Mouse (Mus musculus) cerebellum, postnatal 36 days (tissue): ENCODE measurements around the gene Kazn.
A peak's percentile ranks its signal among the peaks of the same experiment; 100 is the strongest.

Source experiments
- DNase-seq, 2 experiments: peaks; one replicate each; pipeline ENCODE4 v3.0.0; 2021 to 2022; ENCODE audit warnings: mixed read lengths in 2 of 2

The Kazn gene

DNA sequence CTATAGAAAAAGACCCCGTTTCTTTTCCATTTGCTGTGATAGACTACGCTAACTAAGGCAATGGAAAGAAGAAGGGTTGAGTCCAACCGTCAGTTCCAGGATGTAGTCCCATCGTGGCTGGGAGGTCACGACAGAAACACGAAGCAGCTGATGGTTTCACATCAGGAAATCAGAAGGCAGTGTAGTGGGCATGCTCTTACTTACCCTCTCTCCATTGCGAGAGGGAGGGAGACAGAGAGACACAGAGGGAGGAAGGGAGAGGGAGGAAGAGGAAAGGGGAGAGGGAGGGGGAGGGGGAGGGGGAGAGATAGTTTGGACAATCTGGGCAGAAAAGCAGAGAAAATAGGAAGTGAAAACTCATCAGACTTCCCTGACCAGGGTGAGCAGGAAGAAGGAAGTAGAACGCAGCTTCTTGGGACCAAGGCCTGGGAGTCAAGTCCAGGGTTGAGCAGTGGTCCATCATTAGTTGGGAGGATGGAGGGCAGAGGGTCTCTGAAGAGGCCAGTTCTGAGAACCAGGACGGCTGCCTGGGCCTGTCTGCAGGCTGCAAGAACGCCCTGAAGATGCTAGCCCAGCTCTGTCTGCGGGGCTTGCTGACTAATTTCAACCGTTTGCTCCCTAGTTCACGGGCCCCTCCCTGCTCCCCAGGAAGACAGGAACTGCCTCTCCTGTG is 165.0 kb downstream of the Kazn start:
- DNase-seq = no peak

DNA sequence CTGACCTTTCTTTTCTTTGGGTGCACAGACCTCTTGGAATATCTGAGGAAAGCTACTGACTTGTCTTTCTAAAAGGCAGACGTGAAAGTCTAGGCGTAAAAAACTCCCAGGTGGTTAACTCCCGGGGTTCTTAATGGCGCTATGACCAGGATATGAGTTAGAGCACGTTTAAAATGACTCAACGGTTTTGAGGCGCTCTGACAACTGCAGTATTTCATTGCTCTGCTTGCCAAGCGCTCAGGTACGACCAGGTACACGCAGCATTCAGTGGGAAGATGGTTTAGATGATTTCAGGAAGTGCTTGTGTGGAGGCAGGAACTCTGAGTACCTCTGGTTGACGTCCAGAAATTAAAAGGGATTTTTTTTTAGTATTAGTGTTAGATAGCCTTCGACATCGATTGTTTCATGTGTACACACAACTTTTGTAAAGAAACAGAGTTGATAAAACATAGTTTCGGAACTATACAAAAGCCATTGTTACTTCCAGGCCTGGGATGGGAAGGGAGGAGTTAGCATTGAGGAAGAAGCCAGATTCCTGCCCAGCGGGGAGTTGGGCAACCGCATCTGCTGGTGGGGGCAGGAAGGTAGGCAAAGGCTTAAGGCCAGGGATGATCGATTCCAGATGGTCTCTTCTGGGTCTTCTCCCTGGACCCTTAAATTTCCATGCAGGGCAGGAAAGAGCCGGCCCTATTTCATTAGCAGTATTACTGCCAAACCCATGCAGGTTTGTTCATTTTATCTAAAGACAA is 167.8 kb downstream of the Kazn start:
- DNase-seq = peak; percentile 74 to 83

DNA sequence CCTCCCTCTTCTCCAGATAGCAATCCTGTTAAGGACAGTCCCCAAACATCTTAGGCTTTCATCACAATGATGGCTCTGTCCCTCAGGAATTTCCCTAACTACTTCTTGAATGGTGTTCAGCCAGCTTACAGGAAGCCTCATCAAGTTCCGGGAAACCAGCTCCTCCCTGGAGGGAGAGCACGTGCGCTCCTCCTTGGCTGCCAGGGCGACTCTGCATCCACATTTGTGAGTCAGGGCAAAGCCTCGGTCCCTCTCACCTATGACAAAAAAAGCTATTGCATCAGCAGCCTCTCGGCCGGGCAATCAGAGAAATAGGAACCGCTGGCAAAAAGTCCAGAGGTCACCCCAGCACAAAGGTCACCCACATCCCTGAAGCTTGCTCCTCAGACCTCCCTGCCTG is 168.4 kb downstream of the Kazn start:
- DNase-seq = no peak

DNA sequence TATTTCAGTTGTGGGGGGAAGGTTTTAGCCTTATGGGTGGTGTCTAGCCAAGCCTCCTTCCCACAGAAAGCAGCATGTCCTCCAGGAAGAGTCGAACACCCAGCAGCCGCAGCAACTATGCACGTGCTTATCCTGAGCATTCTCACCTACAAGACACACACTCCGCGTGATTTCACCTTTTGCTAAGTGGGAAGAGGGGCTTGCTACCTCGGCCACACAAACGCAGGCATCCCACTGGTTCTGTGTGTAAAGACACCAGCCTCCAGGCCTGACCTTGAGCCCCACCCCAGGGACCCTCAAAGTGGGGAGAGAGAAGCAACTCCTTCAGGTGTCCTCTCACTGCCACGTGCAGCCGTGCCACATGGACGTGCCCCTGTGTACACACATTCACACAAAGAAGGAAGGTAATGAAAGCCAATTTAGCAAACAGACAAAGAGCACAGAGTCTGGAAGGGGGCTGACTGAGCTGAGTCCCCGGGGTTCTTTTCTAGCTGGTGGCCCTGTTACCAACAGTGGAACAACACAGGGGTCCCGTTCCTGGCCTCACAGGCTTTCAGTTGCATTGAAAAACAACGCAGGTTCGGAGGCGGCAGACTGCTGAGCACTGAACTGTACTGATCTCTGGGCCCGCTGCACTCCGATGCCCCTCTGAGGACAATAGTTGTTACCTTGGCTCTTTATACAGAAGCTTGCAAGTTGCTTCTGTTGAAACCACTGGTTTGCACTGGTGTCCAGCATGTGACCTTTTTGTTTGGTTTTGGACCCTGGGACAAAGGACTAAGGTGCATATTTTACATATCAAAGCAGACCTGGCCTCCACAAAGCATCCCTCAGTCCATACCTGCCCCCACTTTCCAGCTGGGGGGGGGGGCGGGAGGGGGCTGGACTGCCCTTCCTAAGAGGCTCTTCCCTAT is 170.0 kb downstream of the Kazn start:
- DNase-seq = no peak

DNA sequence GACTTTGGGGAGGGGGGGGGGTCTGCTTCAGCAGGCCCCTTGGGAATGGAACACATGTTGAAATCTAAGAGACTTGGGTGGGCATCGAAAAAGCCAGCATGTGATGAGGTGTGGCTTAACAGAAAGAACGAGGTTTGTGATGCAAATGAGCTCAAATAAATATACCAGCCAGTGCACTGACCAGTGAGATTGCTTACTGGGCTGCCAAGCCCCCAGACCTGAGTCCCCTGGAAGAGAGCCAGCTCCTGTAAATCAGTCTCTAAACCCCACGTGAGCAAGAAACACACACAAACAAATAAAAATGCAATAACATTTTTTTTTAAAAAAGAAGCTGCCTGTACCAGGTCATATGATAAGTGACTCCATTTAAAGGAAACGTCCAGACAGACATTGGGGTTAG is 172.6 kb downstream of the Kazn start:
- DNase-seq = no peak

DNA sequence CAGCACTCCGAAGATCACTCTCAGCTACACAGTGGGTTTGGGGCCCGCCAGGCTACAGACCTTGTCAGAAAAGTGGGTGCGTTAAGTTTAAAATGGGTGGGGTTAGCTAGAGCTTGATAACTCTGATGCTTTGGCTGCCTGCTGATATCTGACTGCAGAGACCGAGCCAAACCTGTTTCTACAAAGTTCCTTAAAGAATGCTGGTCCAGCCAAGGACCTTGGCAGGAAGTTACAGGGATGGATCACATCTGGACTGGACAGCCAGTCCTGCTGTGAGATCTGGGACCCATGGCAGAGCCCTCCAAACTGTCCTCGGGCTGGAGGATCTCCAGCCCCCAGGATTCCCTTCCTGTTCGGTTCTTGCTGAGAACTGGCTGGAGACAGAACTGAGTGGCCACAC is 173.4 kb downstream of the Kazn start:
- DNase-seq = no peak

DNA sequence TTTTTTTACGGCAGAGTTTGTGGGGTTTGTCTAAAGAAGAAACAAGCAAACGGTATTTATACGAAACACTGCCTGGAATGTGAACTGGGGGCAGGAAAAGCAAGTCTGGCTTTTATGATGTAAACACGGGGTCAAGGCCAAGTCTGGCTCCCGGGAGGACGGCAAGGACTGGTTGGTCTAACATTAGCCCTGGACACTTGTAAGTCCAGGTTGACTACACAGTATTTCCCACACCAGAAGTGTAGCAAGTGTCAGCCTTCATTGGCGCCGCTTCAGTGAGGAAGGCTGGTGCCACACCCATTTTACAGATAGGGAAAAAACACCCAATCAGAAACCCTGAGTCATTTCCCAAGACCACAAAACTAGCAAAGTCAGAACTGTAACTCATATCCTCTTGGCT is 173.9 kb downstream of the Kazn start:
- no peak for DNase-seq

DNA sequence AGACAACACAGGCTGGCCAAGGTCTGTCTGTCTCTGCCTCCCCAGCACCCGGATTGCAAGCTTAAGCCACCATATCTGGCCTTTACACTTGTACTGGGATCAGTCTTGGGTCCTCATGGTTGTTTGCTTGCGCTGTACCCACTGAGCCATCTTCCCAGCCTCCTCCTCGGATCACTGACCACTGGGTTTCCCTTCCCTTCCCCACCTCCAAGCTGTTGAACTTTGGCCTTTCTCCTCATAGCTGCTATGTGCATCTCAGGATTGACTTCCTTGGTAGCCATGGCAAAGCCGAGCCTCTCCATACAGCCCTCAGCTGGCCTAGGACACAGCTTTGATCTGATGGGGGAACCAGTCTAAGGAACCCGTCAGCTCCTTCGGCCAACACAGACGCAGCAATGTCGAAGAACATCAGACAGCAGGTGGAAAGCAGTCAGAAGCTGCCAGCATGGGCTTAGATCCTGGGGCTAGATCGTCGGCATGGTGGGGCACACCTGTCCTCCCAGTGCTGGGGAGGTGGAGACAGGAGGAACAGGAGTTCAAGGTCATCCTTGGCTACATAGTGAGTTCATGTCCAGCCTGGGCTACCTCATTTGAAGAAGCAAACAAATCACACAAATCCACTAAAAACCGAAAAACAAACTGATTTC is 174.5 kb downstream of the Kazn start:
- DNase-seq = no peak

DNA sequence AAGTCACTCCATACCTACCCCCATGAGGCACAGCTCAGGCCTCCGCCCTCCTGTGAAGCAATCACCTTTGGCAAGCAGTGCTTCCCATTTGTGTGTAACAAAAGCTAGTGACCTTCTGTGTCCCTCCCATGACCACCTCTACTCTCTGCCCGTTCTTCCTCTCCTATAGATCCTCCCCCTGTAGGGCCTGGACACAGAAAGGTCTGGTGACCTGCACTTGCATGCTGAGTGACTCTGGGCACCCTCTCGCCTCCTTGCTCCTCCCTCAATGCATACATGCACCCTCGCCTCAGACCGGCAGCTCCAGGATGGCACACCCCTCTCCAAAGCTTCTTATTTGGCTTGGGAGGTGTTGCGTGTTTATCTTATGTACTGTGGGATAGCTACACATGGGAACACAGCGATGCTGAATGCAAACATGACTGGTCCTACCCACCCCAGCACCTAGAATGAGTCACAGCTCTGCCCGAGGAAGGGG is 176.1 kb downstream of the Kazn start:
- no peak for DNase-seq

DNA sequence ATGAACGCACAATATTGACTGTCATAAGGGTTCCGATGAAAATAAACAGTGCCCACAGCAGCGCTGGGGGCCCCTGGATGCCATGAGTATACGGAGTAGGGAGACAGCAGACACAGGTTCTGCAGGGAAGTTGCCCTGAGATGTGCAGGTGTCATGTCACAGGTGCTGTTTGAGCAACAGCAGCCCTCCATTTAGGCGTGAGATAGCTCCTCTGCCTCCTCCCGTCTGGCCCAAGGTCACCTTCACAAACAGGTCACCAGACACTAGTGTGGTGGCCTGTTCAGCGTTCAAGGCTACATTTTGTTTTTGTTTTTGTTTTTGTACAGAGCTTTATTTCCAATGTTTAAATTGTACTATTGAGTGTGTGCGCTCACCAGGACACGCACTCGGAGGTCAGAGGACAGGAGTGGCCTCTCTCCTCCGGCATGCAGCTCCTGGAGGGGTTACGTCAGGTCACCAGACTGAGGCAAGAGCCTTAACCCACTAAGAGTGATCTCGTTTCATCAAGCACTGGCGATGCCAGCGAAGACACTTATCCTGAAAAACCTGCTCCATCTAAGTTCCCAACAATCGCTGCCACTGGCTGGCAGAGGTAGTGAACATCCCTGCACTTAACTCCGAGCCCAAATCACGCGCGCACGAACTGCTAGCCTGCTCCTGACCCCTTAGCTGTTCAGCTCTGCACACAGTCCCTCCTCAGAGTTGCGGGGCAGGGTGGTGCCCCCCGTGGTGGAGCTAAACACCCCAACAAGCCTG is 177.5 kb downstream of the Kazn start:
- DNase-seq = no peak

DNA sequence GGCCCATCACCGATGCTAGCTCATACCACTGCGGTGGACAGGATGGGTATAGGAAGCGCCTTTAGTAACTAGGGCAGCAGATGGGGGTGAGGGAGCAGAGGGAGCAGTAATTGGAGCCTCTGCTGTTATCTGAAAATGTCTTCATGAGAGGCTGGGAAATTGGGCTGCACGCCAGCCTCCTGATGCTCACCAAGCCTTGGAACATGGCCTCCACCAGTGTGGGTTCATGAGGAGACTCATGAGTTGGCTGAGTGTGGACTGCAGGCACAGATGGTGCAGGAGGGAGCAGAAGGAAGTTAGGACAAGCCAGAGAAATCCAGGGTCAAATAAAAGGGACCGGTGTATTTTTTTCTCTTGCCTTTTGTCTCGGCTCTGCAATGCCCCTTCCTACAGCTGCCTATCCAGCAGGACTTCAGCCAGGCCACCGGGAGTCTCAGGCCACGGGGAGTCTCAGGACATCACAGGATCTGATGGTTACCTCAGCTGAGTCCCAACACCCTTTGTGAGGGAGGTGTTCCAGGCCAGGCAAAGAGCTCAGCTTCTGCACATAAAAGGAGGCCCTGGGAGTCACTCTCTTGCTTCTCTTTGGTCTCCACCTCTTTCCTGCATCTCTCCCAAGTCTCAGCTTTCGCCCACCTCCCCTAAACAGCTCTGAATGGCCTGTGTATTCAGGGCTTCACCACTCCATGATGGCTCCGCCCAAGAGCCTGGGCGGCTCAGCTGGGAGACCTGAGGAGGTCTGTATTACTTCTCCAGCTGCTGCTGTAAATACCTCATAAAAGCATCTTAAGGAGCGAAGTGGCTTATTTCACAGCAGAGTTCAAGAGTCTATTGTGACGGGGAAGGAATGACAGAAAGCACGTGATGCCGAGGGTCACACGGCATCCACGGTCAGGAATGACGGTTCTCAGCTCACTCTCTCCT is 178.5 kb downstream of the Kazn start:
- DNase-seq = peak; percentile 95 to 96

DNA sequence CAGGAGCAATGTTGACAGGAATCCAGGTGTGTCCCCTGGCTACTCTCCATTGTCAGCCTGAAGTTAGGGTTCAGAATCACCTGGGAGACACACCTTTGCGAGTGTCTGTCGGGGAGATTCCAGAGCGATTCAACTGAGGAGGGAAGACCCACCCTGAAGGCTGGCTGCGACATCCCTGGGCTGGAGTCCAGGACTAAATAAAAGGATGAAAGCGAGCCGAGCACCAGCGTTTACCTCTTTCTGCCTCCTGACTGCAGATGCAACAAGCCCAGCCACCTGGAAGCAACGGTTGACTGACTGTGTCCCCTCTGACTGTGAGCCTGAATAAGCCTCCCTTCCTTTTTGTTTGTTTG is 179.4 kb downstream of the Kazn start:
- no peak for DNase-seq

DNA sequence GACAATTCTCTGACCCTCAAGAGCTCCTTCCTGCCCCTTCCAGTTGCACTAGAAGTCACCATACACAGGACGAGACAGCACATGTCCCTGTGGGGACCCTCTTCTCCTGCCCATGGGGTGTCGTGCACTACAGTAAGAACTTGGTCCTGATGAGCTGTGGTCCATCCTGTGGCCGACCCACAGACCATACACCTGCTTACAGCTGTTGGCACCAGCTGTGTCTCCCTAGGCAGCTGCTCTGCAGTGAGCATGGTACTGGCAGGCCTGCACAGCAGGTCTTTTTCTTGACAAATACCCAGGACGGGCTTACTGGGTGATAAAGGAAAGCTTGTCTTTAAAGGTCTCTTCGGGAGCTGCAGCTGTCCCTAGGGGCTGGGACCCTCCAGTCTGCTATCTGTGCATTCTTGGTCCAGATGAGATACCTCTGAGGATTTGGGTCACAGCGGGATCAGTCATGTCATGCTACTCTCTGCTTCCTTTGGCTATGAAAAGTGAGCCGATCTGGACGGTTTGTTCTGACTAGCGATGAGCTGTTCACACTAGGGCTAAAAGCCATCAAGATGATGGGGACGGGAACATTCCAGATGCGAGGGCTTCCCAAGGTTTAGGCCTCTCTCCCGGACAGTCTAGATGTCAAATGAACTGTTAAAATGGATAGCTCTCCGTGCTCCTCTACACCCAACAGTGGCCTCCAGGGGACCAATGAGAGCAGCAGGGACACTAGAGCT is 179.9 kb downstream of the Kazn start:
- no peak for DNase-seq

DNA sequence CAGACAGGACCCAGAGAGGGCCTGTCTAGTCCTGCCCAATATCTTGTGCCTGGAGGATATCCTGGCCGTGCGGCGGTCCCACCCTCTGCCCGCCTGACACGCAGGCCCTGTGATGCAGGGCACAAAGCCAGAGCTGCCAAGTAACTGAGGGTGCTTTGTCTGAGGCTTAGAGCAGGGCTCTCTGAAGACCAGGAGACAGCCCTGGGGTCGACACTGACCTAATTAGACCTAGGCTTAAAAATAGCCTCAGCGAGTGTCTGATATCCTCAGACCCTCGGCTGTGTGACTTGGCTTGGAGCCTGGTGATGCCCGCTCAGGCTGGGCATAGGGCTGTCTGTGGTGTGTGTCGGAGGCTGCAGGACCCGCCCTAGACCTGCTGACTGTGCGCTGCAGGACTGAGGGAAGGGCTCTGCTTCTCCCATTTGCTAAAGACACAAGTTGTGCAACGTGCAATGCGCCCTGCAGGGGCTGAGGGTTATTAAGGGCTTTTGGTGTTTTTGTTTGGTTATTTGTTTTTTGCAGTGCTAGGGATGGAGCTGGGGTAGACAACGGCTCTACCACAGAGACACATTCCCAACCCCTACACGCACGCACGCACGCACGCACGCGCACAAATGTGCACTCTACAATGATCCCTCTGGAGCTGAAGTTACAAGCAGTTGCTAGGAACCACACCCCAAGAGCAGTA is 181.5 kb downstream of the Kazn start:
- peak in 1 of 2 experiments; percentile 54 for DNase-seq

DNA sequence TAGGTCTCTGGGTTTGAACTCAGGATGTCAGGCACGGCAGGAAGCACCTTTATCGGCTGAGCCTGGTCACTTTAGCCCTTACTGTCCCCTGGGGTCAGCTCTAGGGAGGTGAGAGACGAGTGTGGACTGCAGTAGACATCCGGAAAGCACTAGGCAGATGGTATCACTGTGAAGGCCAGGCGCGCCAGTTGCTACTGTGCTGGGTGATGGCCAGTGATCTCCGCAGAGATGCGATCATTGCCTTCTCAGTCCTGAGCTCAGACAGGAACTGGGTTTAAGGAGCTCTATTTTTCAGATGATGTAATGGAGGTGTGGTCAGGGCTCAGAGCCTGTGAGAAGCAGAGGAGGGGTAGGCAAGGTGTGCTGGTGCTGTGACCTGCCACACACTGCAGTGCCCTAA is 183.6 kb downstream of the Kazn start:
- DNase-seq = peak; percentile 75 to 79

DNA sequence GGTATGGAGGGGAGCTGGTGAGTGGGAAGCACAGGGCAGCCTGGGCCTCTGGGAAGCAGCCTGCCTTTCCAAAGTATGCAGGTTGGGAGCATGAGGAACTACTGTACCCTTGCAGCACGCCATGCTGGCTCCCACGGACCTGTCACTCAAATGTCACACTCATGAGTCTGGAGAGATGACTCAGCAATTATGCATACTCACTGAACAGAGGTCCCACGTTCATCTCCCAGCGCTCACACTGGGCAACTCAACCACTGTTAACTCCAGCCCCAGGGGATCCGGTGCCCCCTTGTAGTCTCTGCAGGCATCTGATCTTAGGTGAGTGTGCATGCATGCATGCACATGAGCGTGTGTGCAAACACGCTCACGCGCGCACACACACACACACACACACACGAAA is 184.6 kb downstream of the Kazn start:
- DNase-seq = no peak

DNA sequence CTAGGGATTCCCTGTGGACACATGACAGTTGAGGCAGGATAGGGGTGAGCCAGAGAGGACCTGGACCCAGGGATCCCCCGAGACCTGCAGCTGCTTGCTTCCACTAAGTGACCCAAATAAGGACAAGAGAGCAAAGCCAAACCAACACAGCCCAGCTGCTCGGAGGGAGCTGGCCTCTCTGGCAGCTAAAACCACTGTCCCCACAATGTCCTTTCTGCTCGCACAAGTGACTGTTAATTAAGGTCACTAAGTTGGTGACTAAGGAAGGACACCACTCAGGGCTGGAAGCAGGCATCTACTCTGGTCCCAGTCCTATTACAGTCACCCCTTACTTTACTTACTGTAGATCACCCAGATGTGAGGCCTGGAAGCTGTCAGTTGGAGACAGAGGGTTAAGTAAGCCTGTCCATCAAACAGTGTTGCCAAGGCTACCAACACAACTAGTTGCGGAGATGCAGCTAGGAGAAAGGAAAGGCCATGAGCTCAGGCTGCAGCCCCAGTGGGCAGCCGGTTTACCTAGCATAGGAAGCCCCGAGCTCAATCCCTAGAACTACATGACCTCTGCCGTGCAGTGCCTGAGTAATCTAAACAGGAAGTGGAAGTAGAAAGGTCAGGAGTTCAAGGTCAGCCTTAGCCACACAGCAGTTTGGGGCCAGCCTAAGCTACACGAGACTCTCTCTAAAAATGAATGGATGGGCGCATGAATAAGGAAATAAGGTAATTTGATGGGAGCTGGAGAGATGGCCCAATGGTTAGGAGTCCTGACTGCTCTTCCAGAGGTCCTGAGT is 185.3 kb downstream of the Kazn start:
- DNase-seq = no peak

DNA sequence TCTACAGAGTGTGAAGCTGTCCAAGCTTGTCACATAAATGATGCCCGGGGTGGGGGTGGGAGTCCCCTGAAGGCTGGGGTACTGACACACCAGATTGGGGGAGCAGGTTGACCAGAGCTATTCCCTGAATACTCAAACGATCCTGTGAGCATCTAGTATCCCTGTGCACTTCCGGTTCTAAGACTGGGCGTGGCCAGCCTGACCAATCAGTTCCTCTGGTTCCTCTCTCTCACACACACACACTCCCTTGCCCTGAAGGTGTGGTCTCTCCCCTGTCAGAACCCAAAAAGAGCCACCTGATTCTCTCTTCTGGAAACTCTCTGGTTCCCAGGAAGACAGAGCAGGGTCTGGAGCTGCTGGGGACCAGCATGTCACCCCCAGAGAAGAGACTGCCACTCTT is 185.9 kb downstream of the Kazn start:
- DNase-seq = no peak
